Mouse (Mus musculus) megakaryocyte, embryonic 14.5 days (primary cell): ENCODE data around the gene Bco1. TPM values are rescaled to one million over a fixed set of nuclear protein-coding genes. Genes with fewer than 3 reads are reported as not detected.

Experiments used
- H3K27me3 ChIP-seq: replicated peaks from 2 replicates; pipeline ENCODE3; 2012; ENCODE audit warnings: inconsistent platforms
- H3K36me3 ChIP-seq: replicated peaks from 2 replicates; pipeline ENCODE3; 2012; ENCODE audit warnings: low read length, inconsistent platforms, mixed read lengths
- H3K4me1 ChIP-seq: 2 replicates; pipeline ENCODE4 v1.6.1; 2012; ENCODE audit warnings: inconsistent platforms
- H3K4me3 ChIP-seq: replicated peaks from 2 replicates; pipeline ENCODE3; 2012; ENCODE audit warnings: moderate library complexity, mild to moderate bottlenecking, inconsistent platforms
- H3K9me3 ChIP-seq: 2 replicates; pipeline ENCODE4 v1.6.1; 2012; ENCODE audit warnings: inconsistent platforms
- FLI1 ChIP-seq: IDR thresholded peaks from 2 replicates; pipeline ENCODE4 v1.6.1; 2012; ENCODE audit warnings: low read length, inconsistent platforms, mixed read lengths
- GATA1 ChIP-seq: IDR thresholded peaks from 3 replicates; pipeline ENCODE4 v1.6.1; 2012; ENCODE audit warnings: mixed read lengths, low read length, inconsistent platforms, borderline replicate concordance
- polyA plus RNA-seq: library from polyadenylated mRNA; stranded (reverse); fragments of >175 nt; gene quantifications from 2 replicates; pipeline ENCODE4 v1.2.3, GENCODE M21; 2012; ENCODE audit warnings: low replicate concordance; ENCODE audit not compliant: insufficient read depth

Gene Bco1
- polyA plus RNA-seq, 1 experiment, result 0.30 TPM

DNA sequence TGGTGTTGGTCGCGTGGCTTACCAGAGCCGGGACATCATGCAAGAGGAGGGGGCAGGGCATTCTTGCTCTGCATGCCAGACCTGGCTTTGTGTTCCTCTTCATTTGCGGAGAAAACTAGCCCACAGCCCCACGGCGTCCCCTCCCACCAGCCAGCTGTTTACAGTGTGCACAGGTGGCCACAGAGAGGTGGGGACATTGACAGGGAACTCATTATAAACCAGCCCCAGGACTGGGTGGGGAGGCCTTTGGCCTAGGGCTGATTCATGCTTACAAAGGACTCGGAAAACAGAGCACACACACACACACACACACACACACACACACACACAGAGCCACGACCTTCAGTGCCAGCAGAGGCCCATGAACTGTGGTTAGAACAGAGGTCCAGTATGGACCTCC lies 16.6 kb downstream of the Bco1 start:
- peaks cover 71% of the 10 kb centered on the region for H3K4me1 ChIP-seq
- H3K4me3 ChIP-seq, result peak overlapping the region; percentile 72
- TF ChIP-seq GATA1 (no peak), FLI1 (no peak)
- peaks cover 7% of the 10 kb centered on the region for H3K9me3 ChIP-seq
- H3K27me3 ChIP-seq, result no peaks in the 10 kb centered on the region
- H3K36me3 ChIP-seq, result no peaks in the 10 kb centered on the region

DNA sequence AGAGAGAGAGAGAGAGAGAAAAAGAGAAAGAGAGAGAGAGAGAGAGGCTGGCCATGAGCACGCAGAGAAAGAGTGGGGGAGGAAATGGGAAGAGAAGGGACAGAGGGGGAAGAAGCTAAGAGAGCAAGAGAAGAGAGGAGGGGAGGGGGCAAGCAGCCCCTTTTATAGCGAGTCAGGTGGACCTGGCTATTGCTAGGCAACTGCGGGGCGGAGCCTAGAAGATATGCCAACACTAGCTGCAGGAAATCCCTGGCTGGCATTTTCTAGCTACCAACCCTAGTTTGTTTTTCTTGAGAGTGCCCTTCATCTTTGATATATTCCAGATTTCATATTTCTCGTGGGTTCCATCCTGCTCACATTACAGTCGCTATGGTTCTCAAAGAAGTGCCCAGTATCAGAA lies 19.4 kb downstream of the Bco1 start:
- H3K4me3 ChIP-seq, result no peak overlapping the region
- H3K36me3 ChIP-seq, result no peaks in the 10 kb centered on the region
- H3K27me3 ChIP-seq, result no peaks in the 10 kb centered on the region
- no peak for TF ChIP-seq FLI1
- no peak for TF ChIP-seq GATA1
- H3K4me1 ChIP-seq, result peaks cover 77% of the 10 kb centered on the region
- no peaks in the 10 kb centered on the region for H3K9me3 ChIP-seq

- Histone ChIP-seq H3K36me3 (no peaks in the 10 kb centered on the region), H3K27me3 (no peaks in the 10 kb centered on the region), H3K9me3 (no peaks in the 10 kb centered on the region), H3K4me3 (peak overlapping the region; percentile 62), H3K4me1 (peaks cover 79% of the 10 kb centered on the region)
- TF ChIP-seq GATA1, result no peak
- TF ChIP-seq FLI1, result no peak
Observed at GRCm38 (mm10) chr8:117115676-117116446, 20.2 kb downstream of the Bco1 start.

GRCm38 (mm10) chr8:117116534-117116933 lies 20.9 kb downstream of the Bco1 start:
- no peak overlapping the region for H3K4me3 ChIP-seq
- TF ChIP-seq FLI1, result no peak
- TF ChIP-seq GATA1, result no peak

GRCm38 (mm10) chr8:117118409-117118808 lies 22.8 kb downstream of the Bco1 start:
- Histone ChIP-seq H3K36me3 (no peaks in the 10 kb centered on the region), H3K4me3 (no peak overlapping the region), H3K9me3 (no peaks in the 10 kb centered on the region), H3K4me1 (peaks cover 79% of the 10 kb centered on the region), H3K27me3 (no peaks in the 10 kb centered on the region)
- no peak for TF ChIP-seq FLI1
- no peak for TF ChIP-seq GATA1

More at GRCm38 (mm10) chr8:117116534-117116933, 20.9 kb downstream of the Bco1 start:
- H3K4me1 ChIP-seq, result peaks cover 83% of the 10 kb centered on the region
- H3K9me3 ChIP-seq, result no peaks in the 10 kb centered on the region
- H3K27me3 ChIP-seq, result no peaks in the 10 kb centered on the region
- no peaks in the 10 kb centered on the region for H3K36me3 ChIP-seq

DNA sequence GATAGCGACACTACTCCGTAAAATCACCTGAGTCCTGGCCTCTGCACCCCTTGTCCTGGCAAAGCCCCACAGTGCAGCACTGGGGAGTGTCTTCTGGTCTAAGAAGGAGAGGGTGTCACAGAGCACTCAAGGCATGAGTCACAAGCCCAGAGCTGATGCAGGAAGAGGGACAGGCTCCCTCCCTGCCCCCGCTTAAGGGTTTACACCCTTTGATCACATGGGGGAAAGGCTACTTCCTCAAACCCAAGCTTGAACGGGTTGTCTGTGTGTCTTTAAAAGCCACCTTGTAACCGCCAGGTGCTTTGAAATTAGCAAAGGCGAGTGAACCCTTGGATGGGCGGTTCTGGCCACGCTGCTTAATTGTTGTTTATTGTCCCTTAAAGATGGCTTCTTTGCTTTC lies 25.6 kb downstream of the Bco1 start:
- TF ChIP-seq FLI1, result no peak
- no peak for TF ChIP-seq GATA1
- Histone ChIP-seq H3K9me3 (no peaks in the 10 kb centered on the region), H3K27me3 (no peaks in the 10 kb centered on the region), H3K4me1 (peaks cover 78% of the 10 kb centered on the region), H3K4me3 (peak overlapping the region; percentile 33), H3K36me3 (no peaks in the 10 kb centered on the region)

DNA sequence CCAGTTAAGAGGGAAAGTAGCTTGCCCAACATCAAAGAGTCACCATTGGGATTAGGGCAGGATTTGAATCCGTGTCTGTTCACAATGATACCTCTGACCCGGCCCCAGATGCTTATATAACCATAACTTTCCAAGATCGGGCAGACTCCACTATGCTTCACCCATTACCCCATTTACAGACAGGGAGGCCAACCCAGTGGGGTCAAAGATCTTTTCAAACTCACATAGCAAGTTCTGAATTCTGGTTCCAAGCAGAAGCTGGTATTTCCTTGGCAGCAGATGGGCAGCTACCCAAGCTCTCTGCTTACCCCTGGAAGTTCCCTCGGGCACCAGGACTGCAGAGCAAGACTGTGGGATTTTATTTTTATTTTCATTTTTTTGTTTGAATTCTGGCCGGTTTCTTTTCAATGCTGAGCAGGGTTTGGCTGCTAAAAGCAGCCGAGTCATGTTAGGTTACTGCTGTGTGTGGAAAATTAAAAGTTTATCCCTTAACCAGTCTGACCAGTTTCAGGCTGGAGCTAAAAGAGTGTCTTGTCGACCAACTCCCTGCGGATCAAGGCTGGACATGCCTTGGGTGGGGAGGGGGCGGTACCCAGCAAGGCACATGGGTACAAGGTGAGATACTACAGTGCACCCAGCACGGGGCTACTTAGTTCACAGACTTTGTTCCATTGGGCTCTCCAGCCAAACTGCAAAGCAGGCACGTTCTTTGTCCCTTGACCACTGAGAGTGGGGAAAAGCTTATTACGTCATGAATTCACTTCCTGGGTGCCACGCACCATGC lies 28.4 kb downstream of the Bco1 start:
- no peaks in the 10 kb centered on the region for H3K9me3 ChIP-seq
- TF ChIP-seq FLI1 (no peak), GATA1 (no peak)
- no peaks in the 10 kb centered on the region for H3K36me3 ChIP-seq
- peaks cover 83% of the 10 kb centered on the region for H3K4me1 ChIP-seq
- peak overlapping the region; percentile 4 for H3K4me3 ChIP-seq
- H3K27me3 ChIP-seq, result no peaks in the 10 kb centered on the region

- H3K4me3 ChIP-seq, result no peak overlapping the region
- H3K36me3 ChIP-seq, result no peaks in the 10 kb centered on the region
- H3K27me3 ChIP-seq, result peaks cover 4% of the 10 kb centered on the region
- peaks cover 68% of the 10 kb centered on the region for H3K4me1 ChIP-seq
- TF ChIP-seq FLI1, result no peak
- no peak for TF ChIP-seq GATA1
- no peaks in the 10 kb centered on the region for H3K9me3 ChIP-seq
Observed at GRCm38 (mm10) chr8:117125854-117126253, 30.2 kb downstream of the Bco1 start.

DNA sequence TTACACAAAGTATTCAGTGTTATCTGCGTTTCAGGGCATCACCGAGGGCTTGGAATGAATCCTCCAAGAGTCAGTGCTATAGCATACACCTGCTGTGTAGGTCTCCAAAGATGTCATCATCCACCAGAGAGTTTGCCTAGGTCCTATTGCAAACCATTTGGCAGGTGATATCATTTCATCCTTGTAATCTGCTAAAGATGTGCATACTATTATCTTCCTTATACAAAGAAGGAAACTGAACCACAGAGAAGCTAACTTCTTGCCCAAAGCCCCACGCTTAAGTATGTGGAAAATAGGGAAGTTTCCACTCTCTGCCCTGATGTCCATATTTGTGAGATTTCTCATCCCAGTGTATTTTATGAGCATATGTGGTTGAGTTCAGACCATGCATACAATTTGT lies 30.8 kb downstream of the Bco1 start:
- H3K36me3 ChIP-seq, result no peaks in the 10 kb centered on the region
- no peak overlapping the region for H3K4me3 ChIP-seq
- H3K4me1 ChIP-seq, result peaks cover 63% of the 10 kb centered on the region
- no peaks in the 10 kb centered on the region for H3K9me3 ChIP-seq
- TF ChIP-seq FLI1, result no peak
- TF ChIP-seq GATA1, result no peak
- peaks cover 5% of the 10 kb centered on the region for H3K27me3 ChIP-seq

- TF ChIP-seq GATA1, result no peak
- no peak for TF ChIP-seq FLI1
- Histone ChIP-seq H3K27me3 (peaks cover 9% of the 10 kb centered on the region), H3K4me3 (no peak overlapping the region), H3K9me3 (no peaks in the 10 kb centered on the region), H3K4me1 (peaks cover 63% of the 10 kb centered on the region), H3K36me3 (no peaks in the 10 kb centered on the region)
Observed at GRCm38 (mm10) chr8:117127063-117127462, 31.4 kb downstream of the Bco1 start.
